Mouse (Mus musculus) lung, postnatal 0 days (tissue): ENCODE data around the gene Fgd6. TPM values are rescaled to one million over a fixed set of nuclear protein-coding genes. Genes with fewer than 3 reads are reported as not detected.

ENCODE experiments used
- ATAC-seq: fragments of 200-750 bp; cut with Nextera tagmentation; 2 replicates; pipeline ENCODE4 v1.8.0; 2017; ENCODE audit warnings: moderate library complexity
- DNase-seq: peaks from one replicate; pipeline ENCODE4 v3.0.0-alpha.2; 2016; ENCODE audit warnings: low spot score
- H3K27ac ChIP-seq: fragments of 300-500 bp; sonication (generic); 2 replicates; pipeline ENCODE4 v1.5.1; 2014; ENCODE audit warnings: antibody characterized with exemption, mild to moderate bottlenecking, low read length, mixed read lengths
- H3K27me3 ChIP-seq: fragments of 300-500 bp; sonication (generic); replicated peaks from 2 replicates; pipeline ENCODE4 v1.6.1; 2014; ENCODE audit warnings: low read length, mixed read lengths; ENCODE audit not compliant: insufficient read depth
- H3K36me3 ChIP-seq: fragments of 300-500 bp; sonication (generic); 2 replicates; pipeline ENCODE4 v1.6.1; 2014; ENCODE audit warnings: low read length, mixed read lengths; ENCODE audit not compliant: insufficient read depth
- H3K4me1 ChIP-seq: fragments of 300-500 bp; sonication (generic); 2 replicates; pipeline ENCODE4 v1.6.1; 2014; ENCODE audit warnings: antibody characterized with exemption, low read depth, low read length, mixed read lengths; ENCODE audit not compliant: insufficient read depth
- H3K4me2 ChIP-seq: fragments of 300-500 bp; sonication (generic); replicated peaks from 2 replicates; pipeline ENCODE4 v1.6.1; 2014; ENCODE audit warnings: low read depth, mild to moderate bottlenecking, low read length, moderate library complexity, mixed read lengths
- H3K4me3 ChIP-seq: fragments of 300-500 bp; sonication (generic); 2 replicates; pipeline ENCODE4 v1.5.1; 2014; ENCODE audit warnings: low read depth, low read length
- H3K9ac ChIP-seq: fragments of 300-500 bp; sonication (generic); replicated peaks from 2 replicates; pipeline ENCODE4 v1.6.1; 2014; ENCODE audit warnings: low read depth, mild to moderate bottlenecking
- H3K9me3 ChIP-seq: fragments of 300-500 bp; sonication (generic); 2 replicates; pipeline ENCODE4 v1.6.1; 2016; ENCODE audit warnings: low read length, mixed read lengths
- CTCF ChIP-seq: IDR thresholded peaks from 2 replicates; pipeline ENCODE4 v1.5.1; 2016; ENCODE audit warnings: antibody characterized with exemption, mild to moderate bottlenecking
- EP300 ChIP-seq: IDR thresholded peaks from 2 replicates; pipeline ENCODE4 v1.6.1; 2016; ENCODE audit warnings: antibody characterized with exemption, mild to moderate bottlenecking, control low read depth
- WGBS: fragments of 180-500 bp; shearing (Covaris S2); extraction: QIAGEN DNeasy Blood & Tissue Kit; methylation state at CpG from one replicate; pipeline ENCODE4 v1.1.7; 2014; 5-methylcytosine and 5-hydroxymethylcytosine counted together
- polyA plus RNA-seq: library from polyadenylated mRNA; unstranded; fragments of >200 nt; fragmentation: Nextera tagmentation; extraction: Ambion mirVana; gene quantifications from 2 replicates; pipeline ENCODE4 v1.2.1, GENCODE M21; 2015

The Fgd6 gene
- polyA plus RNA-seq, 1 experiment from 2014 or later, result 3.2 TPM

GRCm38 (mm10) chr10:94037596-94037995, 1.8 kb downstream of the Fgd6 start:
- H3K9ac ChIP-seq, result no peak overlapping the region
- peak overlapping the region; percentile 73; the same call in 1 of the 2 replicates for H3K4me2 ChIP-seq
- ATAC-seq (no peak), DNase-seq (no peak)
- TF ChIP-seq EP300 (no peak), CTCF (no peak)
- H3K4me1 ChIP-seq, result peaks cover 8% of the 10 kb centered on the region
- H3K27ac ChIP-seq, result no peak overlapping the region
- H3K27me3 ChIP-seq, result no peaks in the 10 kb centered on the region
- H3K36me3 ChIP-seq, result no peaks in the 10 kb centered on the region
- peak overlapping the region; percentile 90; the same call in 1 of the 2 replicates for H3K4me3 ChIP-seq
- 54% methylated on average over 4 of the region's 4 CpGs for WGBS
- H3K9me3 ChIP-seq, result no peaks in the 10 kb centered on the region

- peaks cover 8% of the 10 kb centered on the region for H3K4me1 ChIP-seq
- H3K4me2 ChIP-seq, result no peak overlapping the region
- no peaks in the 10 kb centered on the region for H3K9me3 ChIP-seq
- H3K36me3 ChIP-seq, result no peaks in the 10 kb centered on the region
- ATAC-seq, result no peak
- no peaks in the 10 kb centered on the region for H3K27me3 ChIP-seq
- DNase-seq, result peak; percentile 35
- 60% methylated on average over 7 of the region's 7 CpGs for WGBS
- H3K9ac ChIP-seq, result no peak overlapping the region
- H3K4me3 ChIP-seq, result no peak overlapping the region
- H3K27ac ChIP-seq, result no peak overlapping the region
- TF ChIP-seq CTCF, result no peak
Measured at GRCm38 (mm10) chr10:94038366-94039260, 2.8 kb downstream of the Fgd6 start.

DNA sequence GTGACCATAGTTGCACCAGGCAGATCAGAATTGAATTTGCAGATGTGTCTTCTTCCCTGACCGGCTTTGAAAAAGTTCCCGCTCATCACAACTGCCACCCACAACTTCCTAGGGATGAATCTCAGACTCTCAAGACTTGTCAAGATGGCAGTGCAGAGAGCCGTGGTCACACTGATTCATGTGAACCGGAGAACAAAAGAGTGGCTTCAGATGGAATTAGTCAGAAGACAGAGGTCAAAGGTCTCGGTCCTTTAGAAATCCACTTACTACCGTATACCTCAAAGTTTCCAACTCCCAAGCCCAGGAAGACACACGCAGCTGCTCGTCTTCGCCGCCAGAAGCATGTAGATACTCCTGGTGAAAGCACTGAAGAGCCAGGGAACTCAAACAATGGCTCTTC, 8.1 kb downstream of the Fgd6 start:
- TF ChIP-seq CTCF (no peak), EP300 (no peak)
- ATAC-seq (no peak), DNase-seq (no peak)
- no peaks in the 10 kb centered on the region for H3K9me3 ChIP-seq
- no peak overlapping the region for H3K9ac ChIP-seq
- H3K27me3 ChIP-seq, result no peaks in the 10 kb centered on the region
- WGBS, result 79% methylated on average over 10 of the region's 10 CpGs
- peaks cover 14% of the 10 kb centered on the region; the same call in 1 of the 2 replicates for H3K36me3 ChIP-seq
- no peak overlapping the region for H3K4me2 ChIP-seq
- no peak overlapping the region for H3K4me3 ChIP-seq
- no peak overlapping the region for H3K27ac ChIP-seq
- peaks cover 8% of the 10 kb centered on the region; the same call in 1 of the 2 replicates for H3K4me1 ChIP-seq

GRCm38 (mm10) chr10:94045301-94045700, 9.5 kb downstream of the Fgd6 start:
- ATAC-seq (no peak), DNase-seq (no peak)
- Histone ChIP-seq H3K9me3 (no peaks in the 10 kb centered on the region), H3K4me3 (no peak overlapping the region), H3K4me2 (no peak overlapping the region), H3K36me3 (peaks cover 14% of the 10 kb centered on the region; the same call in 1 of the 2 replicates), H3K4me1 (peaks cover 10% of the 10 kb centered on the region; the same call in 1 of the 2 replicates), H3K27me3 (no peaks in the 10 kb centered on the region), H3K27ac (no peak overlapping the region), H3K9ac (no peak overlapping the region)
- 93% methylated on average over 13 of the region's 13 CpGs for WGBS
- TF ChIP-seq CTCF (no peak), EP300 (no peak)

DNA sequence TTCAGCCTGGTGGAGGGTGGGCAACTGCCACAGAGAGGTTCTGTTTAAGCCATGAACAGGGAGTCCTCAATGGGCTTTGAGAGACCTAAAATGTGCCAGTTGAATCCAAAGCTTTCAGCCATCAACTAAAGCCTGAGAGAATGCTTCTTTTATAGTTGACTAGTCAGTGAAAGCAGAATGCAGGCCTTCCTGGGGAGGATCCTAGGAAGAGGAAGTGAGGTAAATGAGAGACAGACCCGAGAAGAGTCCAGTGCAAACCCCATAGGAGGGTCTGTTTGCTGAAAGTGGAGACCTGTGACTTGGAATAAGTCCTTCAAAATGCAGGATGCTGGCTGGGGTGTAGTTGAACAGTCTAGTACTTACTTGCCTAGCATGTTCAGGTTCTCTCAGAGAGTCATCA, 11.2 kb downstream of the Fgd6 start:
- H3K9me3 ChIP-seq, result no peaks in the 10 kb centered on the region
- no peak overlapping the region for H3K4me2 ChIP-seq

DNA sequence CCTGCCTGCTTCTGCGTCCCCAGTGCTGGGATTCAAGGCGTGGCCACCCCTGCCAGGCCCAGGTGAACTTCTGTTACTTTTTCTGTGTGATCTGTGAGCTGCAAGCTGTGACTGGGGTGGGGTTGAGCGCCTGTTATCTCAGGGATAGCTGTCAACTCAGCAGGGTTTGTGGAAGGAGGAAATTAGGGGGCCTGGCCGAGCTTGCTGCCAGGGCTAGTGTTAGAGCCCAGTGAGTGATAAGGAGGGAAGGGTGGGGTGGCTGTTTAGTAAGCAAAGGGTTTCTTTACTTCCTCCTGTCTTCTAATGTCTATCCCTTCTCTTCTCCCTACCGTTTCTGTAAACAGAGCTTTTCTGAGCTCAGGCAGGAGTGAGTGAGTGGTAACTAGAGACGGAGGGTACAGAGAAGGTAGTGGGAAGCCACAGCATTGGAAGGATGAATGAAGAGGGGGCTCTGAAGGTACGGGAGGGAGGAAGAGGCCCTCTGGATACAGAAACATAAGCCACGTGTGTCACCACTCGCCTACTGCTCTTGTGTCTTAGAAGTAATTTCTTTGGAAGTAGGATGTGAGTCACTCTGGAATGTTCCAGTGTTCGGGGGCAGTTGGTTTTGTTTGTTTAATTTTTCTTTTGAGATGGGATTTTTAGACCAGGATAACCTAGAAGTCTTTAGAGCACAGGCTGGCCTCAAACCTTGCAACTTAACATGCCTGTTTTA, 12.2 kb downstream of the Fgd6 start:
- H3K36me3 ChIP-seq, result peaks cover 14% of the 10 kb centered on the region; the same call in 1 of the 2 replicates
- H3K27me3 ChIP-seq, result no peaks in the 10 kb centered on the region
- DNase-seq (peak; percentile 58), ATAC-seq (peak; percentile 77)
- H3K4me2 ChIP-seq, result no peak overlapping the region
- TF ChIP-seq EP300 (peak; percentile 72), CTCF (no peak)
- no peak overlapping the region for H3K4me3 ChIP-seq
- peaks cover 10% of the 10 kb centered on the region; the same call in 1 of the 2 replicates for H3K4me1 ChIP-seq
- no peaks in the 10 kb centered on the region for H3K9me3 ChIP-seq
- no peak overlapping the region for H3K9ac ChIP-seq
- H3K27ac ChIP-seq, result peak overlapping the region; percentile 51; the same call in 1 of the 2 replicates
- WGBS, result 30% methylated on average over 10 of the region's 10 CpGs

More for the DNA sequence above, 11.2 kb downstream of the Fgd6 start:
- peaks cover 10% of the 10 kb centered on the region; the same call in 1 of the 2 replicates for H3K4me1 ChIP-seq
- ATAC-seq (no peak), DNase-seq (no peak)
- no peak overlapping the region for H3K9ac ChIP-seq
- TF ChIP-seq CTCF (no peak), EP300 (no peak)
- H3K27ac ChIP-seq, result no peak overlapping the region
- 61% methylated on average over 1 of the region's 1 CpGs for WGBS
- H3K27me3 ChIP-seq, result no peaks in the 10 kb centered on the region
- H3K36me3 ChIP-seq, result peaks cover 14% of the 10 kb centered on the region; the same call in 1 of the 2 replicates
- H3K4me3 ChIP-seq, result no peak overlapping the region
